Mouse (Mus musculus) MEL-GATA-1-ER (cell line): Measurements from ENCODE around the gene Krt72.

Experiments used
- DNase-seq: peaks from one replicate; pipeline ENCODE4 v3.0.0-alpha.2; 2012; ENCODE audit warnings: low read depth; ENCODE audit errors: extremely low read depth

Krt72 gene

DNA sequence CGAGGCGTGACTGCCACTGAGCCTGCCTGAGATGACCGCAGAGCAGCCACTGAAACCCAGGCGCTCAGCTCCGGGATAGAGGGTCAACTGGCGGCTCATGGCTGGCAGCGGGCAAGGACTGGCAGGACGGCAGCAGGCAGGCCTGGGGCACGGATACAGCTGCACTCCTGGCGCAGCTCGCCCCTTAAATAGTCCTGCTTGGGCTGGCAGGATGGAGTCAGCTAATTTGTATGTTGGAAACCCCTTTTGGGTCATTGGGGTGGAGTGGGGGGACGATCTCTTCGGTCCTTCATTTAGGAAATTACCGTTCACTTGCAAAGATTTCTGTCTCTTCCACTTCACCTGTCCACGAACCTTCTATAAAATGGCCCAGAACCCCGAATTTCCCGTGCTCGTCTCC is at the start of gene Krt72:
Gene Krt72 (minus strand): TSS at position 101 of the 400 bp plus-strand sequence.
- DNase-seq = no peak

DNA sequence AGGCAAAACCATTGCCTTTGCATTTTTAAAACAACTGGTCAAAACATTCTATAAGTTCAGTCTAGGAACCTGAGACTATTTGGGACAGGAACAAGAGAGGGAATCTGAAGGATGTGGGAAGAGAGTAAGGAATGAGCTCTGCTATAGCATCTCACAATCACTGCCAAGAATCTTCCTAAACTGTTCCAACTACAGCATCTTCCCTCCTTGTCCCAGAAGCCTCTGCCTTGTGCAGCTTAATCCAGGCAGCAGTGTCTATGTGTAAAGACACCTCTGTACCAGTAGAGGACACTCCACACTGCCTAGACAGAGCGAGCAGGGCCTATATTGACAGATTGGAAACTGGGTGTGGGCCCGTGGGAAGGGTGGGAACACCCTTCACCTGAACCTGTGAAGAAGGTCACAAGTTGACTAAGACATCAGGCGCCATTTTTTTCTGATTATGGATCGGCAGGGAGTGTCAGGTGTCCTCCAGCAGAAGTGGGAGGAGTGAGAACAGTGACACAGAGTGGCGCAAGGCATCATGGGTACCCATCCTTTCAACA is 48.6 kb upstream of the Krt72 start:
- DNase-seq = no peak

GRCm38 (mm10) chr15:101833131-101833530 is 46.9 kb upstream of the Krt72 start:
- DNase-seq = no peak

GRCm38 (mm10) chr15:101829441-101829840 is 43.2 kb upstream of the Krt72 start:
- DNase-seq = no peak

GRCm38 (mm10) chr15:101821786-101822185 is 35.5 kb upstream of the Krt72 start:
- no peak for DNase-seq

GRCm38 (mm10) chr15:101817875-101818274 is 31.6 kb upstream of the Krt72 start, which contains the start of gene Krt2:
Gene Krt2, minus strand, starts transcription at chr15:101818169.
- no peak for DNase-seq

- DNase-seq = no peak
Measured at GRCm38 (mm10) chr15:101803052-101803822, 17.0 kb upstream of the Krt72 start.

DNA sequence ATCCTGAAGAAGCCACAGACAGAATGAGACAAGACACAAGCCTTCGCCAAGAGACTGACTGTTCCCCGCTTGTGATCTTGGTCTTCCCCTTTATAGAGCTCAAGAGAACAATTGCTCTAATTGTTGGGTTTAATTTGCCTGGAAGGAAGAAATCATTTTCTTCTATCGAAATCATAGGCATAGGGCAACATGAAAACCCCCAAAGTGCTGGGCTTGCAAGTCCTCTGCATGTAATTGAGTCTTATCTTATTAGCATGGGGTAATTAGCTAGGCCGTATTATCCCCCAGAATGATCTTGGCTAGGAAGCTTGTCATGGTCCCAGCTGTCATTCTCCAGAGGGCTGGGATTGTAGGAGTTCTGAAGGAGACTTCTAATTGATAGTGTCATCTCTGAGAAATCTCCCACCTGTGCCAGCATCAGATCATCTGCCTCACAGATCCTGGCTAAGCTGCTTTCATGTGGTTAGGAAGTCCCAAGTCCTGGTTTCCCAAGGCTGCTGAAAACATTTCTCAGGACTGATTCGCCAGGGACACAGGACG is 16.1 kb upstream of the Krt72 start, which contains the start of gene Krt73:
Gene Krt73 (minus strand): TSS at position 51 of the 540 bp plus-strand sequence.
- DNase-seq = no peak

DNA sequence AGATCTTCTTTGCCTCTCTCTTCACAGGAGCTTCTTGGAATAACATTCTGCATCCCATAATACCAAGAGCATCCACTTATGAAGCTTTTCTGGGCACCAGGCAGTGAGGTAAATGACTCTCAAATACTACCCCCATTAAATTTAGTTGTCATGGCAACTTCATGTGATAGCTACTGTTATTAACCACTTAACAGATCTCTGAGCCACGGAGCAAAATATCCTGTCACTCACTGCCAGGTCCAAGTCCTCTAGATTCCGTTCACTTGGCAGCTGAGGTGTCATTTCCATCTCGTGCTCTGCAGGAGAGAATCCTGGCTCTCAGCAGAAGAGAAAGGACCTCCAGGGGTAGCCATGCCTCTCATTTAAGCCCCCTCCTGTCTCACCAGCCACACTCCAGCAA is 4.6 kb upstream of the Krt72 start:
- no peak for DNase-seq

GRCm38 (mm10) chr15:101773420-101773819 is 12.8 kb downstream of the Krt72 start:
- no peak for DNase-seq

- peak; percentile 57 for DNase-seq
Measured at GRCm38 (mm10) chr15:101772711-101773081, 13.6 kb downstream of the Krt72 start.

- peak; percentile 12 for DNase-seq
Measured at GRCm38 (mm10) chr15:101772080-101772710, 14.1 kb downstream of the Krt72 start.

DNA sequence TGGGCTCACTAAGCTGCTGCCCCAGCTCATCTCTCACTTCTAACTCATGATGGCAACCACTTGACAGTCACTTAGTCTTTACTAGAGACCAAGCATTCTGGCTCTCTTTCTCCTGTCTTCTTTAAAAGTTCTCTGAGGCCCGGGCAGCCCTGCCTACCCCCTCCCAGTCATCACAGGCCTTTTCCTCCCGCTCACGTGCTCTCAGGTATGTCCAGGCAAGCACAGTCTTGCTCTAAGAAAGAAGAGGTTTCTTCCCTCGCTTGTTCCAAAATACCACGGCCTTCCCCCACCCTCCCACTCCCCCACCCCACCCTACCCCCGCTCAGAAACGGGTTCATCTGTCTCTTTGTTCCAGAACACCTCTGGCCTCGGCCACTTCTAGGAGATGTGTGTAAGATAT is 16.0 kb downstream of the Krt72 start:
- no peak for DNase-seq

DNA sequence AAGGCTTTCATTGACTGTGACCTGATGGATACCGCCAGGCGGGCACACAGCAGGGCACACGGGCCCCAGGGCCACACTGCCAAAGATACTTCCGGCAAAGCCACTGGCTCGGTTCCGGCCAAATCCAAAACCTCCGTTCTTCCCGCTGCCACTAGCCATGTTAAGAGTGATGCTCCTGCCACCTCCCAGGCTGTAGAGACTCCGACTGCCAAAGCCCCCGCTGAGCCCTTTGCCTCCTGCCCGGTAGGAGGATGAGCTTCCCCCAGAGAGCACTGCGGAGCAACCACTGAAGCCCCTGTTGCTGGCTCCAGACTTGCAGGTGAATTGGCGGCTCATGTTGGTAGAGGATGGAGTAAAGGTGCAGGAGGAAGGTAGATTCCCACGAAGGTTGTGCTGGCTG is 43.5 kb downstream of the Krt72 start, which contains the start of gene Krt71:
Gene Krt71 (minus strand): TSS at position 399 of the 400 bp plus-strand sequence.
- DNase-seq = no peak

- no peak for DNase-seq
Measured at GRCm38 (mm10) chr15:101737786-101738185, 48.5 kb downstream of the Krt72 start.

DNA sequence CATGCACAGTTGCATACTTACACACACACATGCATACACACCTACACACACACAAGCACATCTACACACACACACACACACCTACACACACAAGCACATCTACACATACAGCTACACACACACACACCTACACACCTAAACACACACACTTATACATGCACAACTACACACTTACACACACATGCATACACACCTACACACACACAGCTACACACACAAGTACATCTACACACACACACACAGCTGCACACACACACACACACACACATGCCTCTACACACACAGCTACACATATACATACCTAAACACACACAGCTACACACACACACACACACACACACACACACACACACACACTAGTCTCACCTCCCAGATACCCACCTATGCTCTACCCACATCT is 55.6 kb downstream of the Krt72 start:
- no peak for DNase-seq
